Mouse (Mus musculus): ENCODE results near the gene Grb14.

Grb14 gene

GRCm38 (mm10) chr2:64973819-64974441 lies 50.9 kb downstream of the Grb14 start:
- DNase-seq, result no peak

- DNase-seq, result no peak
These were observed 51.7 kb downstream of the Grb14 start for GRCm38 (mm10) chr2:64973125-64973524.

DNA sequence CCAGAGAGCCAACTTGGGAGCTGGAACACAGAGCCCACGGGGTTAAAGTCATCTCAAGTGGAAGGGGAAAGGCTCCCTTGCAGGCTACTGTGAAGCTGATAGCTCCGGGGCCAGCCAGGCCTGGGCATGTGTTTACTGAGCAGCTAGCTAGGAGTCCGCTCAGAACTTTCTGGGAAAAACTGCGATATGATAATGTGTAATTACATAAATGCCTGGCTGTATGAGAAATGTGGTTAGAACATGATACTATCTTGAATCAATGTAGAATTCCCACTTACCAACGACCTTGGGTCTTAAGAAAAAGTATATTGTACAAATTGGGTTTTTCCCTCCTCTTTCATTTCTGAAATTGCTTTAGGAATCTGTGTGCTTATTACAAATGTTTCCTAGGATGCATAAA lies 53.0 kb downstream of the Grb14 start:
- DNase-seq, result no peak

DNA sequence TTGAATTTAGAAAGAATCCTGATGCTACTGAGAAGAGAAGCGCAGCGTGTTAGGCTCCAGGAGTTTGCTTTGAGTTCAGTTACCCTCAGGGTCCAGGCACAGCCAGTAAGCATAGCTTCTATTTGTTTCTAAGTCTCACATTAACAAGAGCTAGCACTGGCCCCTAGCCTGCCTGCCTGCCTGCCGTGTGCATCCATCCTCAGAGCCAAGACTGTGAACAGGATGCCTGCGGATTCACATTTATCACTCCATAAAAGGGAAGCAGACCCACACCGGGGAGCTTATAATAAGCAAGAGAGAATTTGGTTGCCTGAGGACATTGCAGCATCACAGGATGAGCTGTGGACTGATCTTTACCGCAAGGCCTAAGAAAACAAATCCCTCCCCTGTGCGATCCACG lies 53.8 kb downstream of the Grb14 start:
- DNase-seq, result no peak

DNA sequence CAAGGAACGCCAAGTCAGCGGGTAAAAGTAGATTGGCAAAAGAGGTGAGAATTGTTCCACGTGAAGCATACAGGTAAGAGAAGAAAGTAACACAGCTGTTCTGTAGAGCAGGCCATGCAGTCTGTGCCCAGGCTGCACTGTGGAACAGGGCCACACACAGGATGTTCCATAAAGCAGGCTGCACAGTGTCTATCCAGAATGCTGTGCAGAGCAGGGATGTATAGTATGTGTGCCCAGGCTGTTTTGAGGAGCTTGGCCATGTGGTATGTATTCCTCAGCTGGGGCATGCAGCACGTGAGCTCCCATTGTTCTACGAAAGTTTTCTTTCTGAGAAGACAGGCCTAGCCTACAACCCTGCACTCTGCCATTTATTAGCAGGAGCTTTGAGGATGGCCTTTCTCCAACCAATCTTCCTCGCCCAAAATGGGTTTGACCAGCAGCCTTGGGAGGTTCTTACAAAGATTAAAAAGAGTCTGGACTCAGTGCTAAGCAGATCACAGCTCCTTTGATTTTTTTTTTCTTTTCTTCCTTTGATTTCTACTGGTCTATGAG lies 57.8 kb downstream of the Grb14 start:
- DNase-seq, result no peak

DNA sequence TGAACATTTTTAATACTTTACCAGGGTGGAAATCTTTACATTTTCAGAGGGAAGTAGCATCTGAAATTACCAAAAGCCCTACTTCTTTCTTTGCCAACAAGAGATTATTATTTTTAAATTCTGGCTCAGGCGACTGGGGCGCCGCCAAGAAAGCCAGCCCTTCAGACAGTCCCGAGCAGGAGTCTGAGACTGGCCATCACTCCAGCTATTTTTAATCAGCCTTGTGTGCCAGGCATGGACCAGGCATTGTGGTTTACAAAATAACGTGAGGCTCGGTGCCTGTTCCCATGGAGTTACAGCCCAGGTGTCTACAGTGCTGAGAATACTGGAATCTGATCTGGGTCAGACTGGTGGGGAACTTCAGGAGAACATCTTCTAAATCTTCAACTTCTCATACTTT lies 58.5 kb downstream of the Grb14 start:
- no peak for DNase-seq

- peak in 1 of 2 experiments; percentile 29 for DNase-seq
These were observed 59.4 kb downstream of the Grb14 start for GRCm38 (mm10) chr2:64965227-64965864.

DNA sequence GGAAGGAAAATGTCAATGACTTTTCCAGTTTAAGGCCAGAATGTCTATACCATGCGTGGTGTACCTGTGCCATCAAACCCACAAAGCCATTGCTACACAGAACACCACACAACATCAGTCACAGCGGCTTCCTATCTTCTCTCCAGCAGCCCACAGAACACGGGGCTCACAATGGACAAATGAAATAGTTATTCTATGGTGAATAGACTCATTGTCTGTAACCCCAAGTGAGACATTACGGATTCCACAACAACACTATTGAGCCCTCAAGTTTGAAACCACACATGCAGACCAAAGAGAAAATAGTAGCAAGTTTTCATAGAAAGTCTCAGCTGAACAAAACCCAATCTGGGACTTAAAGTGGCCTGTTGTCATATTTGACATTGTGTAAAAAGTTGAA lies 62.6 kb downstream of the Grb14 start:
- DNase-seq, result no peak

DNA sequence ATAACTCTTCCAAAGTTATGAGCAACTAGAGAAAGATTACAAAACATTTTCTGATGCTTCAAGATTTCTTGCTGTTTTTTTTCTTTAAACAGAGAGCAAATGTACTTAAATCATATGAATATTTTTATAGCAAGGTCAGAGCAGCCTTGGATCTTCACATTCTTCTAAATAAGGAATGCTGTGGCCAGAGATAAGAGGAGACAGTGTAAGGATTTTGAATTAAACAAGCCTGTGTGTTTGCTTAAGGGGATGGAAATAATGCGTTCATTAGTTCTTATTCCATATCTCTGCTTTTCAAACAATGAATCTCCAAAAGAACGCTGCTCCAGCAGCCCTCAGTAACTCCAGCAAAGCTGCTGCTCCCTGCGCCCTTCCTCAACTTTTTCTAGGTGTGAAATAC lies 63.4 kb downstream of the Grb14 start:
- DNase-seq, result no peak

- DNase-seq, result peak in 1 of 2 experiments; percentile 34
These were observed 65.1 kb downstream of the Grb14 start for GRCm38 (mm10) chr2:64959657-64960056.

DNA sequence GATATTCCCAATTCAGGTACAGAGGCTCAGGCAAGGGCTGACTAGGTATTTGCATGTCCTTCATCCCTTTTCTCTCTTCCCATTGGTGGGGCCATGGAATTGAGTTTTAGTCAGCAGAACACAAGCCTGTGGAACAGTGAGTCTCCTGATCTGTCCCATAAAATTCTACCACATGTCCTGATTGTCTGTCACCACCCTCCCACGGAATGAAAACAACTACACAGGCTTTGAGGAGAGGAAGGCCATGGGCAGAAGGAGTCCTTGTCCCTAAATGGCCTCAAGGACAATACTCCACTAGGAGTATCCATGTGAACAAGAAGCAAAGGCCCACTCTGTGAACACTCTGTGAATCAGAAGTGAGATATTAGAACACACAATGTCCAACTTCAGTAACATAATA lies 69.3 kb downstream of the Grb14 start:
- DNase-seq, result no peak

DNA sequence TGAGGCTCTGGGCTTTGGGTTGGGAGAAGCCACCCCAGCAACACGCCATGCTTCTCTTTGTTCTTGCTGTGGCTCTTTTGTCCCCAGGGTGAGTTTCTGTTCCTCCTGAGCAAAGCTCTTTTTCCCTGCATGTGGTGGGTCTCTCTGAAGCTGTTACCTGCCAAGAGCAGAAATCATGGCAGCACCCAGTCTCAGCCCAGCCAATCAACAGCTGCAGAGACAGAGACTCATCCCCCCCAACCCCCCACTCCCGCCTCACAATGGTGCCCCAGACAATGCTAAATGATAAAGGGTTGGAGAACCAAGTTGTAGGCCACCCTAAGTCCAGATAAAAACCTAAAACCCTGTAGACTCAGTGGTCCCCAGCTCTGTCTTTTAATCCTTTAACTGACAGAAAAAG lies 75.6 kb downstream of the Grb14 start:
- DNase-seq, result no peak

DNA sequence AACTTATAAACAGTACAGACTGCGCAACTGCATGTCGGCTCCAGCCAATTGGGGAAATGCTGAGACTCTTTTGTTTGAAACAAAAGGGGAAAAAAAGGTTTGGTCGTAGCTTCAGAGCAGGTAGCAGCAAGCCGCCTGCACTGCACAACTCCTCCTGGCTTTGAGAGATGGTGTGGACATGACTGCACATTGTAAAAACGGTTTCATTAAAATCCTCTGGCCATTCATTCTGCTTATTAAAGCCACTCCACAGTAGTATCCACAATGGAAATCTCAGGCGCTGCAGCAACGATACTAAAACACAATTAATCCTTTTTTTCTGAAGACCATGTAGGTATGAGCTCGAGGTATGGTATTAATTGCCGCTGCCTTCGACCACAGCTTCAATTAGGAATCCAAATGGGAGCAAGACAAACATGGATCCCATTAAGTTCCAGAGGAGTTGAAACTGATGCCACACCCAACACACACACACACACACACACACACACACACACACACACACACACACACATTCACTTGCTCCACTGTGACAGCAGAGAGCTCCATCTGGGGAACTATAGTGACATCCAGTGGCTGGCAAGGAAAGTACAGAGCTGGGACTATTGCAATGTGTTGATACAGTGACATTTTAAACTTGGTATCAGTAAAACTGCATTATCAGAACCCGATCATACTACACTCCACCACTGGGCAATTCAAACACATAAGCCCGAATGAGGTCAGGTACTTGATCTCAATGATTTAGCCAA lies 76.2 kb downstream of the Grb14 start:
- DNase-seq, result peak; percentile 10 to 24

GRCm38 (mm10) chr2:64947484-64947883 lies 77.3 kb downstream of the Grb14 start:
- DNase-seq, result no peak

- peak in 1 of 2 experiments; percentile 8 for DNase-seq
These were observed 103.9 kb downstream of the Grb14 start for GRCm38 (mm10) chr2:64920879-64921278.

DNA sequence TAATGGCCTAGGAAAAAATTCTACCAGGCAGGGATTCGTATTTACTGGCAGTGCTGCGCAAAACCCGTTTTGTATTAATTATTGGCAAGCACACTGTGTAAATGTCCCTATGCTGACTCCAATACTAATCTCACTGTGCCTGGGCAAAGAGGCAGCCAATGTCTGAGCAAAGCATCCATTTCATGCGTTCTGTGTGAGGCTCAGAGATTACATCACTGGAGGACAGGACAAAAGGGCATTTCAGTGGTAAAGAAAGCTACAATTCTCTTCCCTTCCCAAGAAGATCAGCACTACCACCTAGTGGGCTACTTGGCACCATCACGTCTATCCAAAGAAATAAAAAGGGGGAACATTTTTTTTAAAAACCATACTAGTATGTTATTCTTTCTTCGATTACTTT lies 109.3 kb downstream of the Grb14 start:
- no peak for DNase-seq

GRCm38 (mm10) chr2:64904877-64905276 lies 119.9 kb downstream of the Grb14 start:
- no peak for DNase-seq

- no peak for DNase-seq
These were observed 126.9 kb downstream of the Grb14 start for GRCm38 (mm10) chr2:64897844-64898243.

DNA sequence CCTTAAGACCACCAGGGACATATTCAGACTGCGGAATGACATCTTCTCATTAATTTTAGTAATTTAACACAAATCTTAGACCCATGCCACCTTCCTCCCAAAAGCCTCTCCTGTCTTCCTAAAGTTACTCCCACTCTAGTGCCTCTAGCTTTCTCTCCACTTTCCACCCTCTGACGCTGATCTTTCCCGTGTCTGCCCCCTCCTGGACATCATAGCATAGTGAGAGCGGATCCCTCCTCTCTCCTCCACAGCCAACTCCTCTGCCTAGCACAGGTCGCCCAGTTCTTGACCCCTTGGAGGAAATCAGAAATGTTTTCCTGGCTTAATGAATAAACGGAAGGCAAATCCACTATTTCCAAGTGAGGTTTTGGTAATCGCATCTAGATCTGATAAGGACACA lies 131.6 kb downstream of the Grb14 start:
- no peak for DNase-seq

DNA sequence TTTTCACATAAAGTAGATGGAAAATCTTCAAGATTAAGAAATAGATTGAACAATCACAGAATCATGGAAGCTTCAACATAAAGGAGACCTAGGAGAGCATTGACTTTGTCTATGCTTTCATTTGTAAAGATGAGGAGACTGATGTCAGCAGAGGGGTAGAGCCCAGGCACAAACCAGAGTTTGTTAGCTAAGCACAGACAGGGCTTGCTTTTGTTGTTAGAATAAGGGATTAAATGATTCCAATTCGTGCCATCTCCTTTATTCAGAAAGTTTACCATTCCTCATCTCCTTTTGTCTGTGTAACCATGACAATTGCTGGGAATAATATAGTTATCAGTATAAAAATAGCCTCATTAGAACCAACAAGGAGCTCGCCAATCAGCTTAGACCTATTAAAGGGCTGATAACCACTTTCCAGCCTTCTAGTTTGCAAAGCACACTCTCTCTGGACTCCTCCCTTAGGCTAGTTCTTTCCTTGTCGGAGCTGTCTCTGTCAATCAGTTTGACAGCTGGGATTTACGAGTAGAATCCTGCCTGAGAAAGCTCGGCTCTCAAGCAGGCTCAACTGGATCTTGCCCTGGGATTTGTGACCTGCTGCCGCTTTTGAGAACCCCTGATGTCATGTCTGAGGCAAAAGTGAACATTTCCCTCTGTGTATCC lies 137.6 kb downstream of the Grb14 start:
- DNase-seq, result no peak

GRCm38 (mm10) chr2:64885696-64886095 lies 139.1 kb downstream of the Grb14 start:
- DNase-seq, result no peak

GRCm38 (mm10) chr2:64878275-64878674 lies 146.5 kb downstream of the Grb14 start:
- DNase-seq, result no peak
